16 mouse cellular contexts compared by ENCODE assay signal in genomic region chr13:91514979-91515378, GRCm38 (mm10). TPM values are rescaled to one million over a fixed set of nuclear protein-coding genes. Genes with fewer than 3 reads are reported as not detected.
DNase-seq lines count a peak whose midpoint lies in the region; ATAC-seq lines count a peak whose summit lies in the region.
"Had no signal": no experiment of that assay in that cellular context is flagged by ENCODE, and none has a peak within 500 bp of the region (broad histone marks: within the 10 kb centered on the region; RNA-seq: fewer than 3 reads in every experiment).

No protein-coding gene starts in this region.

- peak; percentile 75 for ATAC-seq in granulocyte monocyte progenitor cell, adult 5-6 weeks (replicated peaks; ENCODE audit: poor library complexity, severe bottlenecking)
- ATAC-seq in megakaryocyte progenitor cell, adult 5-6 weeks (replicated peaks; ENCODE audit: poor library complexity), result peak; percentile 71
- ATAC-seq in activated CD4-positive, CD25-positive, alpha-beta regulatory T cell, adult 4 months, result no peak
- ATAC-seq: forebrain, embryonic 14.5 days; forebrain, embryonic 16.5 days had no signal

- DNase-seq in 416B (ENCODE audit: low read depth), result peak; percentile 30
- no peak for DNase-seq in spleen, postnatal 36 days (ENCODE audit: low spot score in 2 of 2)
- DNase-seq: adrenal gland, adult 8-10 months; adrenal gland, postnatal 14 days; adrenal gland, postnatal 36 days; cerebellum, adult 11-12 months; cerebellum, adult 2 months; cerebellum, adult 9-10 months; cerebellum, postnatal 10 days; cerebellum, postnatal 25 days; embryo, embryonic 11 days had no signal

RNA-seq across cellular contexts. Expression of gene Ssbp2, which starts 54.9 kb away (rescaled TPM):
- total RNA-seq in granulocyte monocyte progenitor cell, adult 5-6 weeks (2014; fragmentation: Nextera tagmentation), result 49.7 and 56.9 TPM in 2 replicates
- total RNA-seq in granulocyte monocyte progenitor cell, adult 5-6 weeks (2017), result 23.1 and 26.5 TPM in 2 replicates
- 49.8 and 60.5 TPM in 2 replicates for total RNA-seq in megakaryocyte progenitor cell, adult 5-6 weeks (2015)
- 26.7 and 39.1 TPM in 2 replicates for total RNA-seq in megakaryocyte progenitor cell, adult 5-6 weeks (2017)
- polyA plus RNA-seq in activated CD4-positive, CD25-positive, alpha-beta regulatory T cell, adult 4 months (2017; shearing (Covaris generic)), result 100 to 1,000 TPM in 1 of 2 experiments, 10 to 100 TPM in 1; 96.5 to 129 TPM
